Mouse (Mus musculus): ENCODE data around the gene Trpc7.

The Trpc7 gene

GRCm38 (mm10) chr13:56790683-56791082 lies 105.1 kb downstream of the Trpc7 start:
- DNase-seq (ENCODE audit: low spot score in 2 of 2) = peak in 1 of 2 experiments; percentile 74

- DNase-seq (ENCODE audit: low spot score in 2 of 2) = peak in 1 of 2 experiments; percentile 40
Observed at GRCm38 (mm10) chr13:56782621-56783020, 113.2 kb downstream of the Trpc7 start.

GRCm38 (mm10) chr13:56781697-56782096 lies 114.1 kb downstream of the Trpc7 start:
- DNase-seq (ENCODE audit: low spot score in 2 of 2) = peak in 1 of 2 experiments; percentile 48

GRCm38 (mm10) chr13:56780746-56781469 lies 114.9 kb downstream of the Trpc7 start:
- DNase-seq (ENCODE audit: low spot score in 2 of 2) = no peak

- DNase-seq (ENCODE audit: low spot score in 2 of 2) = no peak
Observed at GRCm38 (mm10) chr13:56774304-56774703, 121.5 kb downstream of the Trpc7 start.

- DNase-seq (ENCODE audit: low spot score in 2 of 2) = no peak
Observed at GRCm38 (mm10) chr13:56773262-56773870, 122.4 kb downstream of the Trpc7 start.

- DNase-seq (ENCODE audit: low spot score in 2 of 2) = no peak
Observed at GRCm38 (mm10) chr13:56772592-56772991, 123.2 kb downstream of the Trpc7 start.

- DNase-seq (ENCODE audit: low spot score in 2 of 2) = no peak
Observed at GRCm38 (mm10) chr13:56770786-56771185, 125.0 kb downstream of the Trpc7 start.

- DNase-seq (ENCODE audit: low spot score in 2 of 2) = no peak
Observed at GRCm38 (mm10) chr13:56770136-56770578, 125.6 kb downstream of the Trpc7 start.

- DNase-seq (ENCODE audit: low spot score in 2 of 2) = no peak
Observed at GRCm38 (mm10) chr13:56769431-56769830, 126.4 kb downstream of the Trpc7 start.

GRCm38 (mm10) chr13:56766211-56766610 lies 129.6 kb downstream of the Trpc7 start:
- DNase-seq (ENCODE audit: low spot score in 2 of 2) = no peak

GRCm38 (mm10) chr13:56765284-56766032 lies 130.3 kb downstream of the Trpc7 start:
- DNase-seq (ENCODE audit: low spot score in 2 of 2) = no peak

- no peak for DNase-seq (ENCODE audit: low spot score in 2 of 2)
Observed at GRCm38 (mm10) chr13:56762446-56763229, 133.2 kb downstream of the Trpc7 start.

GRCm38 (mm10) chr13:56758492-56758891 lies 137.3 kb downstream of the Trpc7 start:
- no peak for DNase-seq (ENCODE audit: low spot score in 2 of 2)

- no peak for DNase-seq (ENCODE audit: low spot score in 2 of 2)
Observed at GRCm38 (mm10) chr13:56757201-56757600, 138.6 kb downstream of the Trpc7 start.

GRCm38 (mm10) chr13:56755871-56756270 lies 139.9 kb downstream of the Trpc7 start:
- no peak for DNase-seq (ENCODE audit: low spot score in 2 of 2)

- no peak for DNase-seq (ENCODE audit: low spot score in 2 of 2)
Observed at GRCm38 (mm10) chr13:56753192-56753951, 142.4 kb downstream of the Trpc7 start, which contains the start of gene Gm45623. Gene Gm45623 (minus strand): TSS chr13:56753827.

GRCm38 (mm10) chr13:56752474-56753191 lies 143.2 kb downstream of the Trpc7 start:
- DNase-seq (ENCODE audit: low spot score in 2 of 2) = no peak

- DNase-seq (ENCODE audit: low spot score in 2 of 2) = no peak
Observed at GRCm38 (mm10) chr13:56751774-56752173, 144.0 kb downstream of the Trpc7 start.

GRCm38 (mm10) chr13:56749377-56749776 lies 146.4 kb downstream of the Trpc7 start:
- no peak for DNase-seq (ENCODE audit: low spot score in 2 of 2)

All from right cerebral cortex, postnatal 36 days (tissue).